Mouse (Mus musculus) hindbrain, embryonic 10.5 days (tissue): ENCODE measurements around the gene Klhl29. TPM values are rescaled to one million over a fixed set of nuclear protein-coding genes. Genes with fewer than 3 reads are reported as not detected.

ENCODE experiments used
- DNase-seq: peaks from one replicate; pipeline ENCODE4 v3.0.0-alpha.2; 2017; ENCODE audit warnings: low spot score
- H3K27ac ChIP-seq: fragments of 300-500 bp; sonication (generic); 2 replicates; pipeline ENCODE4 v1.5.1; 2016; ENCODE audit warnings: mild to moderate bottlenecking, moderate library complexity
- H3K27me3 ChIP-seq: fragments of 300-500 bp; sonication (generic); 2 replicates; pipeline ENCODE4 v1.6.1; 2016; ENCODE audit warnings: mild to moderate bottlenecking; ENCODE audit not compliant: poor library complexity, insufficient read depth, severe bottlenecking
- H3K36me3 ChIP-seq: fragments of 300-500 bp; sonication (generic); 2 replicates; pipeline ENCODE4 v1.6.1; 2016; ENCODE audit warnings: mild to moderate bottlenecking, moderate library complexity
- H3K4me1 ChIP-seq: fragments of 300-500 bp; sonication (generic); replicated peaks from 2 replicates; pipeline ENCODE4 v1.6.1; 2016; ENCODE audit warnings: mild to moderate bottlenecking
- H3K4me3 ChIP-seq: fragments of 300-500 bp; sonication (generic); 2 replicates; pipeline ENCODE4 v1.5.1; 2016; ENCODE audit warnings: mild to moderate bottlenecking, moderate library complexity
- H3K9me3 ChIP-seq: fragments of 300-500 bp; sonication (generic); 2 replicates; pipeline ENCODE4 v1.6.1; 2016; ENCODE audit warnings: mild to moderate bottlenecking, moderate library complexity
- WGBS: fragments of 180-500 bp; shearing (Covaris S2); methylation state at CpG from one replicate; pipeline ENCODE4 v1.1.7; 2016; 5-methylcytosine and 5-hydroxymethylcytosine counted together
- polyA plus RNA-seq: library from polyadenylated mRNA; unstranded; fragments of >200 nt; fragmentation: Nextera tagmentation; extraction: Ambion mirVana; gene quantifications from 2 replicates; pipeline ENCODE4 v1.2.1, GENCODE M21; 2016

Gene Klhl29
- polyA plus RNA-seq, 1 experiment from 2014 or later = 1.8 TPM

DNA sequence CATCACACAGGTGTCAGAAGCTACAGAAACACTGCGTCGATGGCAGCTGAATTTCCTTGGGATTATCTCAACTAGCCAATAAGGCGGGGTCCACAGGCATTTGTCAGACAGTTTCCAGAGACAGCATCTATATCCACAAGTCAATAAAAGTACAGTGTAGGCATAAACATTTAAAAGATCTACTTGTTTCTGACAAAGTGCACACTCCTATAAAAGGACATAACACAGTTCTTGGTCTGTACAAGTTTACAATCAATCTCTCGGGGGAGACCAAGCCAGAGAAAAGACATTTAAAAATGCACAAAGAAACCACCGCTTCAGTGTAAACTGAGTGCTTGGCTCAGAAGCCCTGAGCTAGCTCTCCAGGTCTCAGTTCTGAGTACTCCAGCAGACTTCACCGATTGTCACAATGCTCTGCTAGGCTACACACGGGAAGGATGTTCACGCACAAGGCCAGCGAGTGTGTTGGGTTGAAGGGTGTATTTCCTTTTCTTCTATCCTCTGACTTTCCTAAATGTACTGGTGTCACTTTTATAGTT, 59.4 kb downstream of the Klhl29 start:
- H3K36me3 ChIP-seq = peaks cover 4% of the 10 kb centered on the region; the same call in 1 of the 2 replicates
- no peaks in the 10 kb centered on the region for H3K9me3 ChIP-seq
- H3K4me1 ChIP-seq = peaks cover 21% of the 10 kb centered on the region
- no peak overlapping the region for H3K4me3 ChIP-seq
- H3K27ac ChIP-seq = no peak overlapping the region
- no peak for DNase-seq
- H3K27me3 ChIP-seq = no peaks in the 10 kb centered on the region
- WGBS = 95% methylated on average over 9 of the region's 9 CpGs

GRCm38 (mm10) chr12:5307923-5308322, 67.6 kb downstream of the Klhl29 start:
- no peaks in the 10 kb centered on the region for H3K4me1 ChIP-seq
- no peak overlapping the region for H3K27ac ChIP-seq
- no peak for DNase-seq
- no peak overlapping the region for H3K4me3 ChIP-seq
- WGBS = 82% methylated on average over 2 of the region's 2 CpGs
- H3K9me3 ChIP-seq = no peaks in the 10 kb centered on the region
- no peaks in the 10 kb centered on the region for H3K27me3 ChIP-seq
- peaks cover 6% of the 10 kb centered on the region; the same call in 1 of the 2 replicates for H3K36me3 ChIP-seq

- no peaks in the 10 kb centered on the region for H3K4me1 ChIP-seq
- H3K27me3 ChIP-seq = no peaks in the 10 kb centered on the region
- WGBS = 68% methylated on average over 1 of the region's 1 CpGs
- DNase-seq = no peak
- H3K36me3 ChIP-seq = no peaks in the 10 kb centered on the region
- no peak overlapping the region for H3K4me3 ChIP-seq
- no peaks in the 10 kb centered on the region for H3K9me3 ChIP-seq
- no peak overlapping the region for H3K27ac ChIP-seq
Observed at GRCm38 (mm10) chr12:5305466-5305865, 70.0 kb downstream of the Klhl29 start.

- 86% methylated on average over 5 of the region's 5 CpGs for WGBS
- Histone ChIP-seq H3K9me3 (no peaks in the 10 kb centered on the region), H3K4me1 (peaks cover 3% of the 10 kb centered on the region; the same call in 1 of the 2 replicates), H3K27ac (no peak overlapping the region), H3K4me3 (no peak overlapping the region), H3K36me3 (no peaks in the 10 kb centered on the region), H3K27me3 (no peaks in the 10 kb centered on the region)
- DNase-seq = no peak
Observed at GRCm38 (mm10) chr12:5303912-5304311, 71.6 kb downstream of the Klhl29 start.

- Histone ChIP-seq H3K4me1 (peaks cover 3% of the 10 kb centered on the region; the same call in 1 of the 2 replicates), H3K27ac (no peak overlapping the region), H3K4me3 (no peak overlapping the region), H3K9me3 (no peaks in the 10 kb centered on the region), H3K36me3 (no peaks in the 10 kb centered on the region), H3K27me3 (no peaks in the 10 kb centered on the region)
- no peak for DNase-seq
- 85% methylated on average over 4 of the region's 4 CpGs for WGBS
Observed at GRCm38 (mm10) chr12:5303100-5303499, 72.4 kb downstream of the Klhl29 start.

DNA sequence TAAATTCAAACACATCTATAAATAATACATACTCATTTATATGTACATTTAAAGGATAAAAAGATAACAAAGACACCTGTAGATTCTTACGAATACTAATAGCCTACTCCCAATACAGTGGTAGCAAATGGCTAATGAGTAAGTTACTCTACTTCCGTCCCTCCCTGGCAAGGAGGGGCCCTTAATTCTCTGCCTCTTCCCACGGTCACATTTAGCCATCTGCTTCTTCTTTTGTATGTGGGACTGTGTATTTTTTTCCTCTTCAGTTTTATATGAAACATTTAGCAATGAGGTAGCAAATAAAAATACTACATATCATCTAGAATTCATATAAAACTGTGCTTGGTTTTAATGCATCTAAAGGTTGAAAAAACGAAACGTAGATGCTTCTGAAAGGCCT, 73.6 kb downstream of the Klhl29 start:
- Histone ChIP-seq H3K36me3 (no peaks in the 10 kb centered on the region), H3K4me1 (peaks cover 3% of the 10 kb centered on the region; the same call in 1 of the 2 replicates), H3K4me3 (no peak overlapping the region), H3K27me3 (no peaks in the 10 kb centered on the region), H3K27ac (no peak overlapping the region), H3K9me3 (no peaks in the 10 kb centered on the region)
- WGBS = 86% methylated on average over 5 of the region's 5 CpGs
- no peak for DNase-seq

GRCm38 (mm10) chr12:5296422-5296821, 79.1 kb downstream of the Klhl29 start:
- Histone ChIP-seq H3K27me3 (no peaks in the 10 kb centered on the region), H3K4me3 (no peak overlapping the region), H3K4me1 (peaks cover 3% of the 10 kb centered on the region; the same call in 1 of the 2 replicates), H3K27ac (no peak overlapping the region), H3K36me3 (no peaks in the 10 kb centered on the region), H3K9me3 (no peaks in the 10 kb centered on the region)
- no peak for DNase-seq
- 85% methylated on average over 7 of the region's 7 CpGs for WGBS

- Histone ChIP-seq H3K4me3 (no peak overlapping the region), H3K27me3 (no peaks in the 10 kb centered on the region), H3K36me3 (no peaks in the 10 kb centered on the region), H3K4me1 (no peaks in the 10 kb centered on the region), H3K27ac (no peak overlapping the region), H3K9me3 (no peaks in the 10 kb centered on the region)
- 93% methylated on average over 7 of the region's 7 CpGs for WGBS
- no peak for DNase-seq
Observed at GRCm38 (mm10) chr12:5292316-5292715, 83.2 kb downstream of the Klhl29 start.

- H3K9me3 ChIP-seq = no peaks in the 10 kb centered on the region
- H3K27me3 ChIP-seq = no peaks in the 10 kb centered on the region
- H3K4me3 ChIP-seq = no peak overlapping the region
- 95% methylated on average over 11 of the region's 11 CpGs for WGBS
- H3K27ac ChIP-seq = no peak overlapping the region
- H3K4me1 ChIP-seq = peaks cover 11% of the 10 kb centered on the region
- DNase-seq = no peak
- H3K36me3 ChIP-seq = no peaks in the 10 kb centered on the region
Observed at GRCm38 (mm10) chr12:5285579-5285978, 89.9 kb downstream of the Klhl29 start.

GRCm38 (mm10) chr12:5284961-5285360, 90.5 kb downstream of the Klhl29 start:
- WGBS = 89% methylated on average over 6 of the region's 6 CpGs
- no peak overlapping the region for H3K4me3 ChIP-seq
- H3K4me1 ChIP-seq = peaks cover 11% of the 10 kb centered on the region
- H3K36me3 ChIP-seq = no peaks in the 10 kb centered on the region
- H3K27ac ChIP-seq = no peak overlapping the region
- no peak for DNase-seq
- H3K27me3 ChIP-seq = no peaks in the 10 kb centered on the region
- no peaks in the 10 kb centered on the region for H3K9me3 ChIP-seq

GRCm38 (mm10) chr12:5283654-5284053, 91.8 kb downstream of the Klhl29 start:
- H3K27ac ChIP-seq = no peak overlapping the region
- no peaks in the 10 kb centered on the region for H3K27me3 ChIP-seq
- H3K9me3 ChIP-seq = no peaks in the 10 kb centered on the region
- WGBS = 83% methylated on average over 2 of the region's 2 CpGs
- no peak overlapping the region for H3K4me3 ChIP-seq
- DNase-seq = no peak
- H3K36me3 ChIP-seq = no peaks in the 10 kb centered on the region
- peaks cover 15% of the 10 kb centered on the region for H3K4me1 ChIP-seq

DNA sequence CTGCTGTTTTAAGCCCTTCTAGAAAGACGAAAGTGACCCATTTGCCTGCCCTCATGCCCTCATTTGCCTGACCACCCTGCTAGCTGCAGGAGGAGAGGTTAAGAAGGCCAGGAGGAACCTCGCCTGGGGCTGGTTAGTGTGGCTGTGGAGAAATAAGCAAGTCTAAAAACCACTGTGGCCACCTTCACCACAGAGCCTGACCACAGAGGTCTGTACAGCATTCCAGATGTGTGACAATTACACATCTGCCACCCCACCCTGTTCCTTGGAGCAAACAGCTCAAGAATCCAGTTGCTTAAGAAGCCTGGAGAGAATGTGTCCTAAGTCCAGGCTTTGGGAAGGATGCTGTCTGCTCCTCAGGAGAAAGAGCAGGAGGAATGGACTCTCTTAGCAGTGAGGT, 92.9 kb downstream of the Klhl29 start:
- H3K27me3 ChIP-seq = no peaks in the 10 kb centered on the region
- no peaks in the 10 kb centered on the region for H3K36me3 ChIP-seq
- no peak overlapping the region for H3K27ac ChIP-seq
- no peak for DNase-seq
- H3K4me1 ChIP-seq = peaks cover 15% of the 10 kb centered on the region
- 46% methylated on average over 2 of the region's 2 CpGs for WGBS
- H3K9me3 ChIP-seq = no peaks in the 10 kb centered on the region
- no peak overlapping the region for H3K4me3 ChIP-seq

- Histone ChIP-seq H3K27ac (no peak overlapping the region), H3K36me3 (no peaks in the 10 kb centered on the region), H3K4me3 (no peak overlapping the region), H3K27me3 (no peaks in the 10 kb centered on the region), H3K4me1 (peaks cover 24% of the 10 kb centered on the region), H3K9me3 (no peaks in the 10 kb centered on the region)
- no peak for DNase-seq
- 59% methylated on average over 1 of the region's 1 CpGs for WGBS
Observed at GRCm38 (mm10) chr12:5279873-5280272, 95.6 kb downstream of the Klhl29 start.

- no peaks in the 10 kb centered on the region for H3K9me3 ChIP-seq
- WGBS = 86% methylated on average over 9 of the region's 9 CpGs
- no peak for DNase-seq
Observed at GRCm38 (mm10) chr12:5277028-5277427, 98.5 kb downstream of the Klhl29 start.

More at GRCm38 (mm10) chr12:5277028-5277427, 98.5 kb downstream of the Klhl29 start:
- Histone ChIP-seq H3K36me3 (no peaks in the 10 kb centered on the region), H3K4me3 (no peak overlapping the region), H3K4me1 (peaks cover 20% of the 10 kb centered on the region), H3K27me3 (no peaks in the 10 kb centered on the region), H3K27ac (no peak overlapping the region)
